Mouse (Mus musculus): ENCODE results near the gene Prdm11. TPM values are rescaled to one million over a fixed set of nuclear protein-coding genes. Genes with fewer than 3 reads are reported as not detected.
A peak's percentile ranks its signal among the peaks of the same experiment; 100 is the strongest.

Prdm11 gene
- polyA plus RNA-seq (2014; fragmentation: Nextera tagmentation; extraction: Ambion mirVana) = 2.4 and 2.6 TPM in 2 replicates

GRCm38 (mm10) chr2:93045818-93046508, at the start of gene Prdm11:
Gene Prdm11, minus strand, starts transcription at chr2:93046167.
- peak within 1 kb of the TSS; percentile 45 for H3K4me3 ChIP-seq (replicated peaks; ENCODE audit: low read depth, low read length)
- no peaks in the 10 kb centered on the region for H3K27me3 ChIP-seq (ENCODE audit: control insufficient read depth, insufficient read depth, low read length)
- DNase-seq (peak; percentile 72), ATAC-seq (ENCODE audit: low FRiP score, low TSS enrichment) (peak; percentile 47)
- no peaks in the 10 kb centered on the region for H3K9me3 ChIP-seq (ENCODE audit: control insufficient read depth, low read length)
- WGBS = under 1% methylated on average over 78 of the region's 90 CpGs
- peaks cover 14% of the 10 kb centered on the region for H3K4me1 ChIP-seq (ENCODE audit: control insufficient read depth, insufficient read depth, low read length)
- H3K9ac ChIP-seq (replicated peaks; ENCODE audit: low read length) = peak within 1 kb of the TSS; percentile 95
- H3K27ac ChIP-seq (replicated peaks; ENCODE audit: low read depth, low read length) = peak within 1 kb of the TSS; percentile 94
- H3K4me2 ChIP-seq (ENCODE audit: low read length) = peak within 1 kb of the TSS; percentile 66
- H3K36me3 ChIP-seq (ENCODE audit: control insufficient read depth, insufficient read depth, low read length) = no peaks in the 10 kb centered on the region

DNA sequence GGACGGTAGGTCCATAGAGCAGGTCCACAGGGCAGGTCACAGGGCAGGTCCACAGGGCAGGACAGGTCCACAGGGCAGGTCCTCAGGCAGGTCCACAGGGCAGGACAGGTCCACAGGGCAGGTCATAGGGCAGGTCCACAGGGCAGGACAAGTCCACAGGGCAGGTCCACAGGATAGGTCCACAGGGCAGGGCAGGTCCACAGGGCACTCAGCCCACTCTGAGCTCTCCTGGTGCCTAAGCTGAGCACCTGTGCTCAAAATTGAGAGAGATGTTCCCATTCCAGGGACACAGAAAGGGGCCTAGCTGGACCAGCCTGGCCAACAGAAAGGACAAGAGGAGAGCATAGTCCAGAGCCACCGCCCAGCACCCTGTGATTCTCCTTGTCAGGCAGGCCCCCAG, 46.4 kb upstream of the Prdm11 start:
- peak overlapping the region; percentile 64; the same call in 1 of the 2 replicates for H3K27ac ChIP-seq (replicated peaks; ENCODE audit: low read depth, low read length)

GRCm38 (mm10) chr2:93091679-93092078, 45.7 kb upstream of the Prdm11 start:
- ATAC-seq (ENCODE audit: low FRiP score, low TSS enrichment) = peak; percentile 46; the same call in 1 of the 2 replicates
- H3K36me3 ChIP-seq (ENCODE audit: control insufficient read depth, insufficient read depth, low read length) = no peaks in the 10 kb centered on the region
- no peaks in the 10 kb centered on the region for H3K9me3 ChIP-seq (ENCODE audit: control insufficient read depth, low read length)
- WGBS = 22% methylated on average over 2 of the region's 2 CpGs
- no peak overlapping the region for H3K9ac ChIP-seq (replicated peaks; ENCODE audit: low read length)
- no peaks in the 10 kb centered on the region for H3K27me3 ChIP-seq (ENCODE audit: control insufficient read depth, insufficient read depth, low read length)
- H3K4me3 ChIP-seq (replicated peaks; ENCODE audit: low read depth, low read length) = no peak overlapping the region
- 0 out of 2 replicates have a peak, but pooled peaks cover 3% of the 10 kb centered on the region for H3K4me1 ChIP-seq (ENCODE audit: control insufficient read depth, insufficient read depth, low read length)
- peak overlapping the region; percentile 64 for H3K27ac ChIP-seq (replicated peaks; ENCODE audit: low read depth, low read length)
- DNase-seq = peak; percentile 66
- H3K4me2 ChIP-seq (ENCODE audit: low read length) = no peak overlapping the region

More for the DNA sequence above, 46.4 kb upstream of the Prdm11 start:
- Histone ChIP-seq H3K36me3 (ENCODE audit: control insufficient read depth, insufficient read depth, low read length) (no peaks in the 10 kb centered on the region), H3K4me3 (replicated peaks; ENCODE audit: low read depth, low read length) (no peak overlapping the region), H3K4me2 (ENCODE audit: low read length) (no peak overlapping the region), H3K4me1 (ENCODE audit: control insufficient read depth, insufficient read depth, low read length) (0 out of 2 replicates have a peak, but pooled peaks cover 3% of the 10 kb centered on the region), H3K9me3 (ENCODE audit: control insufficient read depth, low read length) (no peaks in the 10 kb centered on the region), H3K27me3 (ENCODE audit: control insufficient read depth, insufficient read depth, low read length) (no peaks in the 10 kb centered on the region), H3K9ac (replicated peaks; ENCODE audit: low read length) (no peak overlapping the region)
- no peak for DNase-seq
- WGBS = 86% methylated on average over 2 of the region's 2 CpGs
- ATAC-seq (ENCODE audit: low FRiP score, low TSS enrichment) = no peak

GRCm38 (mm10) chr2:93089379-93090089, 43.6 kb upstream of the Prdm11 start:
- H3K9me3 ChIP-seq (ENCODE audit: control insufficient read depth, low read length) = no peaks in the 10 kb centered on the region
- H3K27ac ChIP-seq (replicated peaks; ENCODE audit: low read depth, low read length) = no peak overlapping the region
- 0 out of 2 replicates have a peak, but pooled peaks cover 3% of the 10 kb centered on the region for H3K4me1 ChIP-seq (ENCODE audit: control insufficient read depth, insufficient read depth, low read length)
- WGBS = 77% methylated on average over 7 of the region's 7 CpGs
- H3K27me3 ChIP-seq (ENCODE audit: control insufficient read depth, insufficient read depth, low read length) = no peaks in the 10 kb centered on the region
- H3K4me2 ChIP-seq (ENCODE audit: low read length) = no peak overlapping the region
- ATAC-seq (ENCODE audit: low FRiP score, low TSS enrichment) (no peak), DNase-seq (no peak)
- H3K9ac ChIP-seq (replicated peaks; ENCODE audit: low read length) = no peak overlapping the region
- H3K4me3 ChIP-seq (replicated peaks; ENCODE audit: low read depth, low read length) = no peak overlapping the region
- H3K36me3 ChIP-seq (ENCODE audit: control insufficient read depth, insufficient read depth, low read length) = no peaks in the 10 kb centered on the region

DNA sequence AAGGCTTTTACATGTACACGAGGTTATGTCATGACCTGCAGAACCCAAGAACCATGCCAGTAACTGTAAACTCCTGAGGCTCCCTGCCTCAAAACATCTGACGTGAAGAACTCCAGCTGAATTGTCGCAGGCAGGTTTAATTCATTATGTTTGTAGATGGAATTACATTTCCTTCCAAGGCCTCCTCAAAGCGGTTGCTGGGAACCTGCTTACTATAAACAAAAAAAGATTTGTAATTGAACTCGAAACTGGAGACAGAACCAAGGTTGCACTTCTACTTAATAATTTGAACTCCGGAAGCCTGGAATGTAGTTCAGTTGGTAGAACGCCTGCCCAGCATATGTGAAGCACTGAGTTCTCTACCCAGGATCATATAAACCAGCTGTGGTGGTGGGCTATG, 42.0 kb upstream of the Prdm11 start:
- H3K4me1 ChIP-seq (ENCODE audit: control insufficient read depth, insufficient read depth, low read length) = 0 out of 2 replicates have a peak, but pooled peaks cover 3% of the 10 kb centered on the region
- no peak overlapping the region for H3K4me3 ChIP-seq (replicated peaks; ENCODE audit: low read depth, low read length)
- H3K9ac ChIP-seq (replicated peaks; ENCODE audit: low read length) = no peak overlapping the region
- ATAC-seq (ENCODE audit: low FRiP score, low TSS enrichment) (no peak), DNase-seq (no peak)
- no peak overlapping the region for H3K4me2 ChIP-seq (ENCODE audit: low read length)
- no peaks in the 10 kb centered on the region for H3K27me3 ChIP-seq (ENCODE audit: control insufficient read depth, insufficient read depth, low read length)
- 91% methylated on average over 7 of the region's 7 CpGs for WGBS
- no peaks in the 10 kb centered on the region for H3K9me3 ChIP-seq (ENCODE audit: control insufficient read depth, low read length)
- no peaks in the 10 kb centered on the region for H3K36me3 ChIP-seq (ENCODE audit: control insufficient read depth, insufficient read depth, low read length)
- H3K27ac ChIP-seq (replicated peaks; ENCODE audit: low read depth, low read length) = no peak overlapping the region

- H3K27me3 ChIP-seq (ENCODE audit: control insufficient read depth, insufficient read depth, low read length) = no peaks in the 10 kb centered on the region
- H3K9me3 ChIP-seq (ENCODE audit: control insufficient read depth, low read length) = no peaks in the 10 kb centered on the region
- H3K4me2 ChIP-seq (ENCODE audit: low read length) = no peak overlapping the region
- ATAC-seq (ENCODE audit: low FRiP score, low TSS enrichment) (no peak), DNase-seq (no peak)
- WGBS = 61% methylated on average over 8 of the region's 8 CpGs
- no peak overlapping the region for H3K4me3 ChIP-seq (replicated peaks; ENCODE audit: low read depth, low read length)
- H3K36me3 ChIP-seq (ENCODE audit: control insufficient read depth, insufficient read depth, low read length) = no peaks in the 10 kb centered on the region
- no peak overlapping the region for H3K27ac ChIP-seq (replicated peaks; ENCODE audit: low read depth, low read length)
- no peak overlapping the region for H3K9ac ChIP-seq (replicated peaks; ENCODE audit: low read length)
- no peaks in the 10 kb centered on the region for H3K4me1 ChIP-seq (ENCODE audit: control insufficient read depth, insufficient read depth, low read length)
Measured at GRCm38 (mm10) chr2:93085291-93086027, 39.5 kb upstream of the Prdm11 start.

DNA sequence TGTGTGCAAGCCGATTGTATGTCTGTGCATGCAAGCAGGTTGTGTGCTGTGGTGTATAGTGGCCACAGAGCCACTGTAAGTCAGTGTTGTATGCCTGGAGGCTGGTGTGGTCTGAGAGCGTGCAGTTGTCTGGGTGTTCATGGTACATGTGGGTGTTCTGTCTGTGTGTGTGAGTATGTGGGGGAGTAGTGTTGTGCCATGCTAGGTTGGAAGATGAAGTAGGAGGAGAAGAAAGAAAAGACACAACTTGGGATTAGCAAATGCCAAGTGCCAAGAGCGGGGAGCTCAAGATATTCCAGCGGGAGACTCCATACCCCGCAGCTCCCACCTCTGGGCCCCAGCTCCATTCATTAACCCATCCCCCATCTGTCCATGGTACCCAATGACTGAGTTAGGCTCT, 38.5 kb upstream of the Prdm11 start:
- Histone ChIP-seq H3K27ac (replicated peaks; ENCODE audit: low read depth, low read length) (no peak overlapping the region), H3K36me3 (ENCODE audit: control insufficient read depth, insufficient read depth, low read length) (no peaks in the 10 kb centered on the region), H3K4me3 (replicated peaks; ENCODE audit: low read depth, low read length) (no peak overlapping the region), H3K27me3 (ENCODE audit: control insufficient read depth, insufficient read depth, low read length) (no peaks in the 10 kb centered on the region), H3K4me1 (ENCODE audit: control insufficient read depth, insufficient read depth, low read length) (no peaks in the 10 kb centered on the region), H3K9me3 (ENCODE audit: control insufficient read depth, low read length) (no peaks in the 10 kb centered on the region), H3K4me2 (ENCODE audit: low read length) (no peak overlapping the region), H3K9ac (replicated peaks; ENCODE audit: low read length) (no peak overlapping the region)
- whole genome bisulfite sequencing = 86% methylated on average over 5 of the region's 5 CpGs
- no peak for DNase-seq
- ATAC-seq (ENCODE audit: low FRiP score, low TSS enrichment) = no peak

- Histone ChIP-seq H3K27ac (replicated peaks; ENCODE audit: low read depth, low read length) (no peak overlapping the region), H3K9ac (replicated peaks; ENCODE audit: low read length) (no peak overlapping the region), H3K4me1 (ENCODE audit: control insufficient read depth, insufficient read depth, low read length) (no peaks in the 10 kb centered on the region), H3K36me3 (ENCODE audit: control insufficient read depth, insufficient read depth, low read length) (no peaks in the 10 kb centered on the region), H3K4me2 (ENCODE audit: low read length) (no peak overlapping the region), H3K4me3 (replicated peaks; ENCODE audit: low read depth, low read length) (no peak overlapping the region), H3K27me3 (ENCODE audit: control insufficient read depth, insufficient read depth, low read length) (no peaks in the 10 kb centered on the region), H3K9me3 (ENCODE audit: control insufficient read depth, low read length) (no peaks in the 10 kb centered on the region)
- no peak for DNase-seq
- no peak for ATAC-seq (ENCODE audit: low FRiP score, low TSS enrichment)
- WGBS = 54% methylated on average over 4 of the region's 4 CpGs
Measured at GRCm38 (mm10) chr2:93083317-93083716, 37.4 kb upstream of the Prdm11 start.
